Mouse (Mus musculus) olfactory bulb, adult 2 months (tissue): ENCODE measurements around the gene Spdef. TPM values are rescaled to one million over a fixed set of nuclear protein-coding genes. Genes with fewer than 3 reads are reported as not detected.

Experiments
- H3K27ac ChIP-seq: fragments of 200-500 bp; 2 replicates; pipeline ENCODE4 v1.5.1; 2012; ENCODE audit warnings: low read depth, low read length; ENCODE audit not compliant: insufficient read depth
- H3K4me1 ChIP-seq: fragments of 200-500 bp; 2 replicates; pipeline ENCODE4 v1.6.1; 2012; ENCODE audit warnings: low read length; ENCODE audit not compliant: control insufficient read depth, insufficient read depth
- H3K4me3 ChIP-seq: fragments of 200-500 bp; 2 replicates; pipeline ENCODE4 v1.5.1; 2012; ENCODE audit warnings: mild to moderate bottlenecking, low read depth, low read length, moderate library complexity; ENCODE audit not compliant: insufficient read depth
- CTCF ChIP-seq: fragments of 200-500 bp; IDR thresholded peaks from 2 replicates; pipeline ENCODE4 v1.5.1; 2012; ENCODE audit warnings: low read depth, mild to moderate bottlenecking, low read length, moderate library complexity; ENCODE audit not compliant: insufficient read depth
- POLR2A ChIP-seq: fragments of 200-500 bp; IDR thresholded peaks from 2 replicates; pipeline ENCODE4 v1.6.1; 2012; ENCODE audit warnings: mild to moderate bottlenecking, low read depth, low read length, moderate library complexity; ENCODE audit not compliant: insufficient read depth
- WGBS: fragments of 180-500 bp; shearing (Covaris S2); methylation state at CpG from one replicate; pipeline ENCODE4 v1.1.7; 2018; 5-methylcytosine and 5-hydroxymethylcytosine counted together
- polyA plus RNA-seq: library from polyadenylated mRNA; stranded (reverse); fragments of >200 nt; gene quantifications from 2 replicates; pipeline ENCODE4 v1.2.4, GENCODE M21; 2012; ENCODE audit warnings: low replicate concordance; ENCODE audit not compliant: missing spikeins, insufficient read depth, insufficient read length

Spdef gene
- polyA plus RNA-seq, 1 experiment = not detected

DNA sequence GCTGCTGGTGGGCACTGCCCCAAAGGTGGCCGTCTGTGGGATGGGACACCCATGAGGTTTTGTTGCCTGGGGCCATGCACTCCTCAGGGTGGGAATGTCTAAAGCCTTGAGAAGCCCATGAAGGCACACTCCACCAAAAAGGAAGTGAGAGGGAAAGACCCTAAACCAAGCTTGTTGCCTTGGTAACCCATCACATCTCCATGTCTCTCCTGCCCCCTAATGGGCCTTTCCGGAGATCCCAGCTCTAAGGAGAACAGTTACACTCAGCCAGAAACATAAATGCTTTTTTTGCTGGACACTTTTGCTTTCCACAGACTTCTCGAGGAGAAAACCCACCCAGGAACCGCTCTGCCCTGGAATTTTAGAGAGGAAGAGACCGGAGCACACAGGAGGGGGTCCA is 10.5 kb downstream of the Spdef start:
- Histone ChIP-seq H3K4me1 (peaks cover 34% of the 10 kb centered on the region), H3K27ac (no peak overlapping the region), H3K4me3 (no peak overlapping the region)
- no peak for TF ChIP-seq CTCF
- WGBS = 40% methylated on average over 5 of the region's 5 CpGs

DNA sequence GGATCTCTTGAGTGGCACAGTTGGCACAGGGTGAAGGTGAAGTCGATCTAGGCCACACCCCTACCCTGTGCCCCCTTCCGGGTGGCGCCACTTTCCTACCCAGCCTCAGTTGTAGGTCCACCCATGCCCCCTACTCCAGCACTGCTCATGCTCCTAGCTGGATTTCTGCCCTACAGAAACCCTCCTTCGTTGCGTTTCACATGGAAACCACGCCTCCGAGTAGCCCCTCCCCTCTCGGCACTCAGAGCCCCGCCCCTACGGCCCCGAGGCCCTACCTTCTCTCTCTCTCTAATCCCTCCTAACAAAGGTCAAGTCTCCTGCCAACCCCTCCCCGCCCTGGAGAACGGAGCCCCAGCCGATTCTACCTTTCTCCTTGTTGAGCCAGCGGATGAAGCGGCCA is 12.0 kb downstream of the Spdef start:
- no peak for TF ChIP-seq POLR2A
- TF ChIP-seq CTCF = no peak
- 14% methylated on average over 16 of the region's 16 CpGs for WGBS

DNA sequence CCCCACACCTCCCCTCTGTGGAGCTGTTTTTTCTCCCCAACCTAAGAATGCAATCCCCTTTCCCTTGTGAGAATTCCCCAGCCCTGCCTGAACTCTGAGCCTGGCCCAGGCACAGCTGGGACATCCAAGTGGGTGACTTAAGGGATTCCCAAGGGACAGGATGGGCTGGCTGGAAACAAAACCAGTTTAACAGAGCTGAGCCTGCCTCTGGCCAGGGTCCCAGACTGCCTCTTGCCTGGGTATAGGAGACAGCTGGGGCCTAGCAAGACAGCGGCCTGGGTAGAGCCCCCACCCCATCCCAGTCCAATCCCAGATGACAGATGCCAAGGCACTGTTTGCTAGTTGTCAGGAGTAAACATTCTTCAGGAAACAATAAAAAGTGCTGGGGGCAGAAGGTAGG is 15.9 kb downstream of the Spdef start:
- TF ChIP-seq POLR2A (no peak), CTCF (no peak)
- H3K4me3 ChIP-seq = no peak overlapping the region
- peak overlapping the region; percentile 31 for H3K27ac ChIP-seq
- 40% methylated on average over 1 of the region's 1 CpGs for WGBS
- H3K4me1 ChIP-seq = peaks cover 72% of the 10 kb centered on the region

More for the DNA sequence above, 12.0 kb downstream of the Spdef start:
- Histone ChIP-seq H3K4me3 (no peak overlapping the region), H3K4me1 (peaks cover 43% of the 10 kb centered on the region), H3K27ac (no peak overlapping the region)

DNA sequence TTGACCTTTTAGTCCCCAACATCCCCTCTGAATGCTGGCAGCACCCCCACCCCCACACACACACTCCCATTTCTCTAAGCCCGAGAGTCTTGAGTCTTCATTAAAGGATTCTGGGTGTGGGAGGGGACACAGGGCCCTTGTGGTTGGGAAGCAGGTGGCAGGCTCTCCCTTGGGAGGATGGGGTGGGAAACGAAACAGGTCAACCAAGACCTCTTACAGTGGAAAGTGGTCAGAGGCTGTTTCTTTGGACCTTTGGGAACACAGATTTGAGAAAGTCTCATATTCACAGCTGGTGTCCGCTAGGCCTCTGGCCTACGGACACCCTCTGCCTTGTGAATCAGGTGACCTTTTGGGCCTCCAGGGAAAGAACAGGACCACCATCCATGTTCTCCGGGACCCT is 19.1 kb downstream of the Spdef start:
- 75% methylated on average over 5 of the region's 5 CpGs for WGBS
- Histone ChIP-seq H3K27ac (no peak overlapping the region), H3K4me1 (peaks cover 60% of the 10 kb centered on the region), H3K4me3 (no peak overlapping the region)
- TF ChIP-seq POLR2A (no peak), CTCF (no peak)

DNA sequence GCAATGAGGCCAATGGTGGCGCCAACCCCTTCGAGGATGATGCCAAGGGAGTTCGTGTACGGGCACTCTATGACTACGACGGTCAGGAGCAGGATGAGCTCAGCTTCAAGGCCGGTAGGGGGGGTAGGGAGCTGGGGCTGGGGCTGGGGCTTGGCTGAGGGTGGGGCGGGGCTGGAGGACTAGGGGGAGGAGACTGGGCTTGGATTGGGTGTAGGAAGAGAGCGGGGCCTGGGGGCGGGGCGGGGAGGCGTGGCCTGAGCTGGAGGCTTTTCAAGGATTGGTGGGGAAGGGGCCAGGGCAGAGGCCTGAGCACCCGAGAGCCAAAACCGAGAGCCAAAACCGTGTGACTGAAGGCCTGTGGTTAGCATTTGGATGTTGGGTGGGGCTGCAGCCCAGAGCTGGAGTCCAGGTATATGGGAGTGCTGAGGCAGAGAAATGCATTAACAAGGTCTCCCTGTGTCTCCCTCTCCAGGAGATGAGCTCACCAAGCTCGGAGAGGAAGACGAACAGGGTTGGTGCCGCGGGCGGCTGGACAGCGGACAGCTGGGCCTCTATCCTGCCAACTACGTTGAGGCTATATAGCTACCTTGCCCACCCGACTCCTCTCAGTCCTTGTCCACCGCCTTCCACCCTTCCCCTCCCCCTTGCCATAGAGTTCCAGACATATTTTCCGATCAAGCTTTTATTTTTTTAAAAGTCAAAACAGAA is 20.6 kb downstream of the Spdef start:
- Histone ChIP-seq H3K4me3 (no peak overlapping the region), H3K27ac (0 out of 2 replicates have a peak overlapping the region, but pooled peaks have one; percentile 44)

DNA sequence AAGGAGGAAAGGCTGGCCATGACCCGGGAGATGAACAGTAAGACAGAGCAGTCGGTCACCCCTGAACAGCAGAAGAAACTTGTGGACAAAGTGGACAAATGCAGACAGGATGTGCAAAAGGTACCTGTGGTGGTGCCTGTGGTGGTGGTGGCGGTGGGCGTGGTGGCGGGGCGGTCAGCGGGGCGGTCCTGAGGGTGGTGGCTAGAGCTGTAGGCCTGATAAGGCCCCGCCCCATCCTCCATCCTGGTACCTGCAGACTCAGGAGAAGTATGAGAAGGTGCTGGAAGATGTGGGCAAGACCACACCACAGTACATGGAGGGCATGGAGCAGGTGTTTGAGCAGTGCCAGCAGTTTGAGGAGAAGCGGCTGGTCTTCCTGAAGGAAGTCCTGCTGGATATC is 23.1 kb downstream of the Spdef start:
- Histone ChIP-seq H3K4me3 (no peak overlapping the region), H3K4me1 (peaks cover 48% of the 10 kb centered on the region), H3K27ac (no peak overlapping the region)
- TF ChIP-seq POLR2A = no peak
- TF ChIP-seq CTCF = no peak
- WGBS = 67% methylated on average over 10 of the region's 10 CpGs

More for the DNA sequence above, 20.6 kb downstream of the Spdef start:
- WGBS = 13% methylated on average over 25 of the region's 25 CpGs
- TF ChIP-seq CTCF = no peak
- TF ChIP-seq POLR2A = no peak
- H3K4me1 ChIP-seq = peaks cover 48% of the 10 kb centered on the region

DNA sequence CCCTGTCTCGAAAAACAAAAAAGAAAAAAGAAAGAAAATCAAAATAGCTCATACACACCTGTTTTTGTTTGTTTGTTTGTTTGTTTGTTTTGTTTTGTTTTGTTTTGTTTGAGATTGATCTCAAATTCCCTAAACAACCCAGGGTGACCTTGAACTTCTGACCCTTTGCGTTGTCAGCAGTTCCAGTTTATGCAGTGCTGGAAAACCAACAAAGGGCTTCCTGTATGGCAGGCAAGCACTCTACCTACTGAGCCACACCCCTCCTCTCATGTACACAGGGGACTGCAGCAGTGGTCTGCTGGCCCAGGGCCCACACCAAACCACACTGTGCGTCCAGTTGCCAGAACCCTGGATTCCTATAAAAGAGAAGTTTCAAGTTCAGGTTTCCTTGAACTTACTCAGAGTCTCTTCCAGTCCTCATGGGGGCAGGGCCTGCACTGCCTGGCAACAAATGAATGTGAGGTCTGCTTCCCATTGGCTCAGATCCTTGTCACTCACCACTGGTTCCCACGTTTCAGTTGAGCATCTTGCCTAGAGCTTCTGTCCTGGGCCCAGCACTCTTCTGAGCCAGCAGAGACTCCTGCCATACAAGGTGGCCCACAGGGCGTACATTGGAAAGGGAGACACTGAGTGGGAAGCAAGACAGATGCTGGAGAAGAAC is 24.7 kb downstream of the Spdef start:
- WGBS = 55% methylated on average over 5 of the region's 5 CpGs
- no peak overlapping the region for H3K4me3 ChIP-seq
- TF ChIP-seq CTCF (no peak), POLR2A (no peak)
- no peak overlapping the region for H3K27ac ChIP-seq
- peaks cover 45% of the 10 kb centered on the region for H3K4me1 ChIP-seq

DNA sequence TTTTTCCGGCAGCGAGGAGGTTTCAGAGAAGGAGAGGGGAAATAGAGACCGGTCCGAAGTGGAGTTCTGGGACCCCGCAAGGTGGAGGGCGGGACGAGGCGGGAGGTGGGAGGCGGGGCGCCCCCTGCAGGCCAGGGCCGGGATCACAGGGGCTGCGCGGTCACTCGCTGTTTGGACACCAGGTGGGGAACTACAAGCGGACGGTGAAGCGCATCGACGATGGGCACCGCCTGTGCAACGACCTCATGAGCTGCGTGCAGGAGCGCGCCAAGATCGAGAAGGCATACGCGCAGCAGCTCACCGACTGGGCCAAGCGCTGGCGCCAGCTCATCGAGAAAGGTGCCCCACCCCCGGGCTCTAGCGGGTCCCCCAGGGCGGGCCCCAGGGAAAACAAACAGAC is 26.2 kb downstream of the Spdef start:
- WGBS = 5% methylated on average over 34 of the region's 34 CpGs
- no peak overlapping the region for H3K27ac ChIP-seq
- H3K4me3 ChIP-seq = no peak overlapping the region
- TF ChIP-seq POLR2A (no peak), CTCF (peak; percentile 75)
- H3K4me1 ChIP-seq = peaks cover 33% of the 10 kb centered on the region

DNA sequence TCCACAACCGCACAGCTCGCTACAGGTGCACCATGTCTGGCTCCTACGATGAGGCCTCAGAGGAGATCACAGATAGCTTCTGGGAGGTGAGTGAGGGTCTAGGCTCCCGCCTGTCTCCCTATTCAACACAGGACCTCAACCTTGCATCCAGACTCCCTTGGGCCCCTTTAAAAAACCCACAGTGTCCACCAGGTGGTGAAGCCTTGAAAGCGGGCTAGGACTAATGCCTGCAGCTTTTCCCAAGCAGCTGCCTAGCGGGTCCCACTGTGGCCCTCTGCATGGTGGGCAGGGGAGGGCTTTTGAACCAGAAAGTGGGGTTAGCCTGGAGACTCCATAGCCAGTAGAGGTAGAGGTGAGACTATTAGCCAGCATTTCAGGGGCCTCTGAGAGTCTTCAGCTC is 26.9 kb downstream of the Spdef start:
- H3K4me1 ChIP-seq = peaks cover 33% of the 10 kb centered on the region
- H3K4me3 ChIP-seq = no peak overlapping the region
- no peak overlapping the region for H3K27ac ChIP-seq
- TF ChIP-seq CTCF (no peak), POLR2A (no peak)
- WGBS = 76% methylated on average over 6 of the region's 6 CpGs

DNA sequence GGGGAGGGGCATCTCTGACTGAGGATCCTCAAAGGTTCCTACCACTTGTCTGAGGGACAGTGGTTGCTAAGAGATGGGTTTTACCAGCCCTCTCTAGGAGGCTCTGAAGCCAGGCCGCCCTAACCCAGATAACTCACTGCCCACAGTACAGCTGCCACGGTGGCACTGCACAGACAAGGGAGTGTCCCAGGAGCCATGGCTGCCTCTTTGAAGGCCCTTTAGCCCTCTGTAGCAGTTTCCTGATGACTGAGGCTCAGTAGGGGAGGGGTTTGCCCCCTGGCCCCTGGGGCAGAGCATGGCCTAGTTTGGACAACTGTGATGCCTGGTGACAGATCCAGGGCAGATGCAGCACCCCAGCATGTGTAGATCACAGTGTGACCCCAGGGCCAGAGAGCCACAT is 27.9 kb downstream of the Spdef start:
- TF ChIP-seq CTCF (no peak), POLR2A (no peak)
- WGBS = 53% methylated on average over 2 of the region's 2 CpGs
- Histone ChIP-seq H3K4me3 (no peak overlapping the region), H3K4me1 (peaks cover 33% of the 10 kb centered on the region), H3K27ac (no peak overlapping the region)
